Mouse (Mus musculus) spleen, postnatal 14 days (tissue): ENCODE data around the gene Gpr4.

ENCODE experiments used
- DNase-seq, 2 experiments: peaks; one replicate each; pipeline ENCODE4 v3.0.0; 2021 to 2022; ENCODE audit warnings: low spot score in 2 of 2

Gpr4 gene

DNA sequence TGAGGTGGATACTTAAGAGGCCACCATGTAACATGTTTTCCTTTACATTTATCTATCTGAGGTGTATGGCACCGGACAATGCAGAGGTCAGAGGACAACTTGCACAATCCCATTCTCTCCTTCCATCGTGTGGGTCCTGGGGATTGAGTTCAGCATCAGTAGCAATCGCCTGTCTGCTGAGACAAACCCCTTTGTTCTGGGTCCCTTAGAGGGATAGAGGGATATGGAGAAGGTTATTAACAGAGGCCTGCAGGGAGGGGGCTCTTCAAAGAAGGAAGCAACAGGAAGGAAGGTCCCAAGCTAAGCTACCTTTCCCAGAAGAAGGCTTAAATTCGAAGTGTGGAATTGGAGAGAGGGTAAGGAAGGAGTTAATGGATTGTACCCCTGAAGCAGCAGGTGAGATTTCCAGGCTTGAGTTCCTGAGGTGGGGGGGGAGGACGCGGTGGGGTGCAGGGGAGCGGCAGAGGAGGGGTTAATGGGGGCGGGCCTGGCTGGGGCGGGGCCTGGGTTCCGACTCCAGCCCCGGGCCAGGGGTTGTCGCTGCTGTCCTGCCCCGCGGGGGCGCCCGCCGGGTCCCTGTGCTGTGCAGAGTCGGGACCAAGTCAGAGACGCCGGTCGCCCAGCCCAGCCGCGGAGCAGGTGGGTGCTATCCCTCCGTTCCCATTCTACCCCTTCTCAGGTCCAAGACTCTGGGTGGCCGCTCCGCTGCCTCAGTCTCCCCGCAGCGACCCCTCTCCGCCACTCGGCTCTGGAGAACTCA, at the start of gene Gpr4:
Gpr4 (plus strand) TSS at position 543 of the 760 bp plus-strand sequence.
- DNase-seq: no peak

DNA sequence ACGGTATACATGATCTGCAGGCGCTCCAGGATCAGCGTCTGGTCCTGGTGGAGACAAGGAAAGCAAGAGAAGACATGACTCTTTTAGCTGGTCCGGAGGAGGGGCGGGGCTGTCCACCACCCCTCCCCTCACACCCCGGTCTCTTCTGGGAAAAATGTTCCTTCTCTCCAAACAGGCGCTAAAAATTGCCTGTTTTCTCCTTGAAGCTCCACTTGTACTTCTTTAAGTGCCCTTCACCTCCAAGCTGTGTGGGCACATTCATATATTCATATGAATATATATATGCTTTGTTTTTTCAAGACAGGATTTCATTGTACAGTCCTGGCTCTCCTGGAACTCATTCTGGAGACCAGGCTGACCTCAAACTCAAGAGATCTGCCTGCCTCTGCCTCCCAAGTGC, 49.4 kb upstream of the Gpr4 start:
- no peak for DNase-seq

DNA sequence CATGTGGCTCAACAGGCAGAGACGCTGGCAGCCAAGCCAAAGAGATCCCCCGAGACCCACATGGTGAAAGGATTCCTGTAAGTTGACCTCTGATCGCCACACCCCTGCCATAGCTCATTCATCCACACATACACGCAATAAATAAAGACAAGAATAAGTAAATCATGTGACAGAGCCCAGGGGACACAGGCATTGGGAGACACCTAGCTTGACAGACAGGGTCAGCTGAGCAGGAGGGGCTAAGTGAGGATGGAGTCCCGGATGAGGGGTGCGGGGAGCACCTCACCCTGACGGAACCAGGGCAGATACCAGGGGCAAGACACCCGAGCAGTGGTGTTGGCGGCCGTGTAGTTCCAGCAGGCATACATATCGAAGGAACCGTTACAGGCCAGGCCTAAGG, 48.6 kb upstream of the Gpr4 start:
- no peak for DNase-seq

DNA sequence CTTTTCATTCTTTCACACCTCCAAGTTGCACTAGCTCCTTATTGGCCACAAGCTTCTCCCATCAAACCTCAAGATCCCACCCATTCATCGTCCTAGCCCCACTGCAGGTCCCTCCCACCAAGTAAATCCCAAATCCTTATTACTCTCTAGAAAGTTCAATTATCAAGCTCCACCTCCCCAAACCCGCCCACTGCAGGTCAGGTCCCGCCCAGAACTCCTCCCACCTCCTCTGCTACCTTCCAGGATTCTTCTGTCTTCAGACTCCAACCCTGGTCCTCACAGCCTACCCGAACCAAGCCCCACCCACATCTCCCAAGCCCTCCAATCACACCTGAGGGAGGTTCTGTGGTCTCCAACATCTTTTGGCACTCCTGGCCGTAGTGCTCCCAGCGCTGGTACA, 48.1 kb upstream of the Gpr4 start:
- DNase-seq: no peak

DNA sequence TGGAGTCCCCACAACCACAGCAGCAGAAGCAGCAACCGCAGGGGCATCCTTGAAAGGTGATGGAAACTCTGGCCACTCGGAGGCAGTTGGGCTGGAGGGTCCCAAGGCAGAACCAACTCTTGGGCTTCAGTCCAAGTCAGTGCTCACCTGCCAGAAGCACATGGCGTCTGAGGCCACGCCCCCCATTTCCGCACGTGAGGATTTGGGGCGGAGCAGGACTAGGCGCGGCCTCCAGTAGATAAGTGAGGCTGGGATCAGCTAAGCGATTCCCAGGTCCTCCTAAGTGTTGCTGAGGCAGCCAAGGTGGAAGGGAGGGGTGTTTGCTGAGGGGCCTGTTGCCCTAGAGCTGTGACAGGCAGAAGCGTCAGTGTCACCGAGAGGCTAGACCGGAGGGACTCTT, 47.4 kb upstream of the Gpr4 start:
- DNase-seq: no peak

DNA sequence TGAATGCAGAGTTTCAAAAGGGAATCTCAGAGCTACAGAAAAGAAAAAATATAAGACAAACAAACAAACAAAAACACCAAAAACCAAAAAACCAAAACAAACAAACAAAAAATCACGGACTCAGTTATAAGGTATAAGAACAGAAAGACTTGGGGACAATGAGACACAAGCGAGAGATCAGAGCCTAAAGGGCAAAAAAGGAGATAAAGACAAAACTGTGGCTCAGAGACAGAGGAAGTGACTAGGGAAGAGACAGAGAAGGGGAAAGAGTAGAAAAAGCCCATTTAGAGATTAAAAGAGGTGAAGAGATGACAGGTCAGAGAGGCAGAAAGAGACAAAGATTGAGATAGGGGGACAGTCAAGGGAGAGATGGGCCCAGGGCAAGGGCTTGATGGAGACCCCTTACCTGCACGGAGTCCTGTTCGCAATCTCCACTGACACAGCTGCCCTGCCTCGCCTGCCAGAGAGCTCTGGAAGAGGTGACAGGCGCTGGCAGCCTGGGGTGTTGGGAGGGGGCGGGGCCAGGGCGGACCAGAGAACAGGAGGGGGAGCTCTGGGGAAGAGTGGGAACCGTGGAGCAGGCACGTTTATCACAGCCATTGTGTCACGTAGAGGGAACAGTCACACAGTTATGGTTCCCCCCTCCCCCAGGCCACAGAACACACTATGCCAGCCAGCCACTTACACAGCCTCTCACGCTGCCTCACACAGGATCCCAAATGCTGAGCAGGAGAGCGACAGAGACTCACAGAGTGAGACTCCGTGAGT, 46.5 kb upstream of the Gpr4 start, which contains the start of gene Gipr:
Gipr (minus strand) TSS at position 472 of the 768 bp plus-strand sequence.
- no peak for DNase-seq

DNA sequence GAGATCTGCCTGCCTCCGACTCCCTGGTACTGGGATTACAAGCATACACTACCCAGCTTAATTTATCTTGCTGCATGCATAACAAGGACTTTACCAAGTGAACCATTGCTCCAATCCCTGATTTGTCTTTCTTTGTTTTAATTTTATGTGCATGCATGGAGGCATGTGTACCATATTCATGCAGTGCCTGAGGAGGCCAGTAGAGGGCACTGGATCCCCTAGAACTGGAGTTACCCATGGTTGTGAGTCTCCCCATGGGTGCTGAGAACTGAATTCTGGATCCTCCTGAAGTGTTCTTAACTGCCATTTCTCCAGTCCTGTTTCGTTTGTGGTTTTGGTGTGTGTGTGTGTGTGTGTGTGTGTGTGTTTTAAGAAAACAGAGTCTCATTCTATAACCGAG, 45.3 kb upstream of the Gpr4 start:
- DNase-seq: no peak

DNA sequence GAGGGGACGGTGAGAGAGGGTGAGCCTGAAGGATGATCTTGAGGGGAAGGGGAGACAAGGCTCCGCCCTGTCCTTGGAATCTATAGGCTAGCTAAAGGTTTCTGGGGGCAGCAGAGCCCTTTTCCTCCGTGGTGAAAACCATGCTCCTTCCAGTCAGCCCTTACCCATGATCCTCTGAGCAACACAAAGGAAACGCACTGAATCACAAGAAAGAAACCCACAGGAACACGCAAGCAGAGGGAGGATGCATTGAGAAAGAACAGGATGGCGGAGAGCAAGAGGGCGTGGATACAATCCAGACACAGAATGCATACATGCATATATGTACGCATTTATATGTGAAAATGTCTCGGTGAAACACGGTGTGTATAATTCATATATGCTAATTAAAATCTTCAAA, 42.8 kb upstream of the Gpr4 start:
- DNase-seq: no peak

DNA sequence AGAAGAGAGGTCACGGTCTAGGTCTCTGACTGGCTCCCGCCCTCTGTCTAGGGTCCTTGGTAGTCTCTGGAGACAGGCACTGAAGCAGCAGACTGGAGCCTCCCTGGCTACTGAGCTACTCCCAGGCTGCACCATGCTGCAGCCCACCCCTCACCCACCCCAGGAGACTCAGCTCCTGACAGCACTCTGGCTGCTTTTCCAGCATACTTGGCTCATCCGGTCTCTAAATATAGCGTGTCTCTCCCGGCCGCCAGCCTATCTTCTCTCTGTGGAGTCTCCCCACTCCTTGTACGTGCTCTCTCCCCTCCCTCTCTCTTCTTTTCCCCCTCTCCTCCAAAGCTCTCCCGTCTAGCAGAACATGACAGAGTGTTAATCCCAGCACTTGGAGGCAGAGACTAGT, 42.2 kb upstream of the Gpr4 start:
- no peak for DNase-seq

DNA sequence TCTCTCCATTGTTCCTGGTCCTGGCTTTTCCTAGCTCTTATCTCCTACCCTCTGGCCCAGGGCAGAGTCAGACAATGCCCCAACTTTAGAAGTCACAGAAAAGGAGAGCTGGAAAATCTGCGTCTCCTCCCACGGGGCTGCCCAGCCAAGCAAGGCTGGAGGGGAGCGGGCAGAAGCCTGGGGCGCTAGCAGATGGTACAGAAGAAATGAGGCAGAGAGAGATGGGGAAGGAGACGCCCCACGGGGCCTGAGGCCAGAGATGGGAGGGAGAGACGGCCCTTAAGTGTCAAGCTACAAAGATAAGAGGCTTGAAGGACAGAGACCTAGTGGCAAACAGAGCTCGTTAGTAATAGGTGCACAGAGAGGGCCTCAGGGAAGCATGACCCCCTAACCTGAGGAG, 40.5 kb upstream of the Gpr4 start:
- DNase-seq: no peak

DNA sequence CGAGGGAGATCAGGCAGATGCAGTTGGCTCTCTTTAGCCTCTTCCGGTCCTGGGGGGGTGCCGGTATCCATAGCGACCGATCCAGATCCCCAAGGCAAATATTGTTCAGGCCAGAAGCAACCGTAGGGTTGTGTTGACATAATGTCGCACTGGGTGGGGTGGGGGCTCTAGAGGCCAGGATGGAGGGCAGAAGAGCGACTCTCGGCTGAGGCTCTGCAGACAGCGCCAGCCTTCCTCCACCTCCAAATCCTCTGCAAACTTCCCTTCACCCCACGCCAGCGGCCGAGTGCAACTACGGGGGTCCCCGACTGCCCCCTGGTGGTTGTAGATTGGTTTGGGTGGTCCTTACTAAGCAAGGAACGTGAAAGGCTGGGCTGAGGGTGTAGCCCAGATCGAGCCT, 39.5 kb upstream of the Gpr4 start:
- peak; percentile 54 to 75 for DNase-seq

DNA sequence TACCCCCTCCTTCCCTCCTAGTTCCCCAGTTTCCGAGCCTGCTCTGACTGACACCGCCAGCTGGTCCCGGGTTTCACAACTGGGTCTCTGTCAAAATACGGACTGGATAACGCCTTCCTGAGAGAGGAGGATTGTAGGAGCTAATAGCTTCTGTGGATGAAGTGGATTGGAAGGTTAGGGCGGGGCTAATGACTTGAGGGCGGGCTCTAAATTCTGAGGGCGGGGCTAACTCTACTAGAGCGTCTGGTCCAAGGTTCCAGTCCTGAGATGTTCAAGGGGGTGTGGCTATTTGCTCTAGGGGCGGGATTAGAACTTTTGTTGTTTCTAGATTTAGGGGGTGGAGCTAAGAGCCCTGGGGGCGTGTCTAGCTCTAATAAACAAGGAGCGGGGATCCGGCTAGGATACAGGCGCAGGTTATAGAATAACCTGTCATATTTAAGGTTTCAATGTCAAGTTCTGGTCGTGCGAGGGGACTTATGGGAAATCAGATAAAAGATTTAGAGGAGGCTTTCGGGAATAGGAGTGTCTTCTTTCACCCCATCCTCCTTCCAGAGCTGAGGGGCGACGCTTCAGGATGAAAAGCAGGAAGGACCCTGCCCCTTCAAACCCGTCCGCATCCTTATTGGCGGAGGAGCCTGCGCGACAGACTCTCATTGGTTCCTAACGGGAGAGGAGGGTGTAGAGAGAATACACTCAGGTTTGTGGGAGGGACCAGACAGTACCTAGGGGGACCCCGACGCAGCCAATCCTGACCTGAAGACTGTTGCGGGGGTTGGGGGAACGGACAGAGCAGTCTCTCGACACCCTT, 36.4 kb upstream of the Gpr4 start, which contains the start of gene Eml2:
Eml2 (plus strand) TSS at position 714 of the 808 bp plus-strand sequence.
- DNase-seq: no peak

DNA sequence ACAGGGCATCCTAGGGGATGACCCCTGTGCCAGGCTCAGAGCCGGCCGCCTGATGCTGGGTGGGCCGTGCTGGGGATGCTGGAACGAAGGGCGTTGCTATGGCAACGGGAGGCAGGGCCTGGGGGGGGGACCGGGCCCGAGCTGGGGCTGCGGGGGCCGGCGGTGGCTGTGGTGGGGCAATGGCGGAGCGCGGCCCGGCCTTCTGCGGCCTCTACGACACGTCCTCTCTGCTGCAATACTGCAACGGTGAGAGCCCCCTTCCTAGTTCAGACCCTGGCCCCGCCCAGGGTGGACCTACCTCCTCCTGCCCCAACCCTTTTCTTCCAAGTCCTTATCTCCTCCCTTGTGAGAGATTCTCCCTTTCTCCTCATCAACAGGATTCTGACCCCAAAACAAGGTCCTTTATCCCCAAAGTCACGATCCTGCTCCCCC, 35.8 kb upstream of the Gpr4 start:
- no peak for DNase-seq

DNA sequence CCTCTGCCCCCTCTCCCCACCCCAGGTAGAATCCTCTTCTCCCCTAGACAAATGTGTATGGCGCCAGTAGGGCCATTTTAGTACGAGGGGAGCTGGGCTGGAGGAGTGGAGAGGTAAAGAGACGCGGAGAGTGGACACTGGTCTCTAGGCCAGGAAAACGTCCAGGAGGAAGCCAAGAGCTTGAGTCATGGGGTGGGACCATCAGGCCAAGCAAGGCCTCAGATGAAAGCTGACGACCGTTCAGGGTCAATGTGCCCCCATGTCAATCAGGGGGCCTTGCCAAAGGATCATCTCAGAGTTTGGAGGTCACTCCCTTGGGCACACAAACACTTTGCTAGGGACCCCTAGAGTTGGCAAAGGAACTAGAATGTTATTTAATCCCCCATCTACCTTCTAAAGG, 35.1 kb upstream of the Gpr4 start:
- no peak for DNase-seq

DNA sequence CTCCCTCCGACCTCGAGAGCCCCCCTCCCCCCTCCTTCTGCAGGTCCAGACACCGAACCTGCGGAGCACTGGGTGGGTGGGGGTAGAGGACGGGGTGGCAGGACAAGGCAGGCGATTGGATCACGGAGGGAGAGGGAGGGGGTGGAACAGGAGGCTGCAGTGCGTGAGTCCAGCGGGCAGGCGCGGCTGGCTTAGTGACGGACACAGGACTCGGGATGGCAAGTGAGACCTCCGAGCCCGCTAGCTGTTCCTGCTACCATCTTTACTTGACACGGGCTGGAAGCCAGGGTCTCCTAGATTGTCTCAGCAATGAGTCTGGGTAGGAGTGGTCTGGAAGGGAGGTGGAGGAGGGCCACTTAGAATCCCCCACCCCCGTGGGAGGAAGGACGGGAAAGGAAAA, 34.3 kb upstream of the Gpr4 start:
- DNase-seq: no peak

DNA sequence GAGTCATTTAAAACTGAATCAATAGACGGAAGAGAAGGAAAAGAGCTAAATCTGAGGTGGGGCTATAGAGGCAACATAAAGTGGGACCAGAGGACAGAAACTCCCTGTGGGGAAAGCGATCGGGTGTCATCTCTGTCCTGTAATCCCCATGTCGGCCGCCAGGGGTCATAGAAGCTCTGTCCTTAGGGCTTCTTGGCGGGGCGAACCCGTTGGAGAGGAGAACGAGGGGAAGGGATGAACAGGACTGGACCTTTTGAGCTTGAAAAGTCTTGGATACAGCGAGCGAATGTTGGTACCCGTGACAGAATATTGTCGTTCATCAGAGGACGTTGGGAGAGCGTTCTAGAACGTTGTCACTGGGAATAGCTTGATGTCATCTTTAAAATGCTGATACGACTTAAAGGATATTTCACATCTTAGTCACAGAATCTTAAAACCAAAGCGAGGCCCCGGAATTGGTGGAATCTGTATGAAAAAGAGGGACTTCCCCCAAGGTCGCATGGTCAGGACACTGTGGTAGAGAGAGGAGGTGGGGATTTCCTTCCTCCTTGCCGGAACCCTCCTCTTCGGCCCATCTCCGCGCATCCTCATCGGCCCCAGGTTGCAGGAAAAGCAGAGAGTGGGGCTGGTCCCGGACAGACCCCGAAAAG, 33.8 kb upstream of the Gpr4 start:
- DNase-seq: peak; percentile 59 to 75

DNA sequence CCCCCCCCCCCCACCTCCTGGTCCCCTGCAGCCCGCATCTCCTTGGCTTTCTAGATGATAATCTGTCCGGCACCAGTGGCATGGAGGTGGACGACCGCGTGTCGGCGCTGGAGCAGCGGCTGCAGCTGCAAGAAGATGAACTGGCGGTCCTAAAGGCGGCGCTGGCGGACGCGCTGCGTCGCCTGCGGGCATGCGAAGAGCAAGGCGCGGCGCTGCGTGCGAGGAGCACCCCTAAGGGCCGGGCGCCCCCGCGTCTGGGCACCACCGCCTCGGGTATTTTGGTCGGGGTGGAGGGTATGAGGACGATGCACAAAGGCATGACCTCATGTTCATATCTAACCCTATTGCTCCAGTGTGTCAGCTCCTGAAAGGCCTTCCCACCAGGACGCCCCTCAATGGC, 33.2 kb upstream of the Gpr4 start:
- DNase-seq: peak in 1 of 2 experiments; percentile 52

DNA sequence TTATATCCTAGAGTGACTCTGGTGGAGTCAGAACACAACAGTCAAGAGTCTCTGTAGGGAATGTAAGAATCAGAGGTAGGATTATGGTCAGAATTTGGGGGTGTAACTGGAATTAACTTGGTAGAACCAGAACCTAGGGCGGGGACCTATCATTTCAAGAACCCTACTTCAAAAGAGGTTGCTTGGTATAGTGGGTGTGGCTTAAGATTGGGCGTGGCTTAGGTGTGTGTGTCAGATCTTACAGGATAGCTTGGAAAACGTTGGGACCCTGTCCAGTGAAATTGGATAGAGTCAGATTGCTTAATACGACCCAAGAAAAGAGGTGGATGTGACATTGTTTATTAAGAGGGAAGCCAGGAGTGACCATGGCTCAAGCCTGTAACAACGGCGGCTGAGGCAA, 32.4 kb upstream of the Gpr4 start:
- no peak for DNase-seq

DNA sequence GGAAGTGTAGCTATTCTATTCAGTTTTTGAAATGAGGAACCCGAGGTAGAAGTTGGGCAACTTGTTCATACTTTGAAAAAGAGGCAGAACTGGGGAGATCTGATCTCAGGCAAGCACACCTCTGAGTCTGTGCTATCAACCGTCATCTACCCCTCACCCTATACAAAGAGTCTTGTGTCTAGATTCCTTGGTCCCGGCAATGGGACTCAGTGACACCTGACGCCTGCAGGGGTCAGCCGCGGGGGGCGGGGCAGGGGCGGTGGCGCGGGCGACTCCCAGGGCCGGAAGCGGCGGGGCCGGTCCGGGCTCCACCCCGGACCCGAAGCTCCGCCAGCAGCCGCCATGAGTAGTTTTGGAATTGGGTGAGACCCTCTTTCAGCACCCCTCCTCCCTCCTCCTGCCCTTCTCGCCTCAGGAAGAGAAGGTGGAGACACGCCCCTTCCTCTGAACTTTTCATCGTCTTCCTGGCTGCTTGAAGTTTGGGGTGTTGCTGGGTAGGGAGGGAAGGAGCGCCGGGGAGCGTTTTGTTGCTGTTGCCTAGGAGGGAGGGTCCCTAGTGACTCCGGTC, 31.4 kb upstream of the Gpr4 start:
- DNase-seq: no peak

DNA sequence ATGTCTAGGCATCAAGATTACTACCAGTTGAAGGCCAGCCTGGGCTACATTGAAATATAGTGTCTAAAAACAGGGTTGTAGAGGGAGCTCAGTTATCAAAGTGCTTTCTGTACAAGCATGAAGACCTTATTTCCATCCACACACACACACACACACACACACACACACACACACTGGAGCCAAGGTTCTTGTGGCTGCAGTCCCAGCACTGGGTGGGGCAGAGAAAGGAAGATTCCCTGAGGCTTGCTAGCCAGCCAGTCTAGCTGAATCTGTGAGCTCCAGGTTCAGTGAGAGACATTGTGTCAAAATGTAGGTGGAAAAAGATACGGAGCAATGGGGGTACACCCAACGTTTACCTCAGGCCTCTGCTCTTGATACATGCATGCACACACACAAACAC, 28.1 kb upstream of the Gpr4 start:
- DNase-seq: no peak

DNA sequence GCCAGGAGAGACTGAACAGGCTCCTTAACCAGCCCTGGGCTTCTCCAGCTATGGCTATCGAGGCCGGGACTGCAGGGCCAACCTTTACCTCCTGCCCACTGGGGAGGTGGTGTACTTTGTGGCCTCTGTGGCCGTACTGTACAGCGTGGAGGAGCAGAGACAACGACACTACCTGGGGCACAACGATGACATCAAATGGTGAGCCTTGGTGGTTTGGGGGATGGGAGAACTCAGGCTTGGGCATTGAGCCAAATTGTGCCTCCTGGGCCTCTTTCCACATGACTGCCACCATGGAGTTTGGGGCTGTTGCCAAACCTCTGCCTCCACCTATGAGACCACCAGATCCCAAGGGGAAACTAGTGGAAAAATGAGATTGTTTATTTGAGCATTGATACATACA, 27.6 kb upstream of the Gpr4 start:
- no peak for DNase-seq
